Mouse (Mus musculus) heart, embryonic 10.5 days (tissue): ENCODE data around the gene Nckap5. TPM values are rescaled to one million over a fixed set of nuclear protein-coding genes. Genes with fewer than 3 reads are reported as not detected.

ENCODE experiments used
- DNase-seq: peaks from one replicate; pipeline ENCODE4 v3.0.0-alpha.2; 2017; ENCODE audit warnings: low spot score
- H3K27ac ChIP-seq: fragments of 300-500 bp; sonication (generic); 2 replicates; pipeline ENCODE4 v1.5.1; 2016; ENCODE audit warnings: mild to moderate bottlenecking
- H3K27me3 ChIP-seq: fragments of 300-500 bp; sonication (generic); 2 replicates; pipeline ENCODE4 v1.6.1; 2016; ENCODE audit warnings: mild to moderate bottlenecking; ENCODE audit not compliant: poor library complexity, insufficient read depth, severe bottlenecking
- H3K36me3 ChIP-seq: fragments of 300-500 bp; sonication (generic); 2 replicates; pipeline ENCODE4 v1.6.1; 2016; ENCODE audit warnings: mild to moderate bottlenecking, moderate library complexity
- H3K4me1 ChIP-seq: fragments of 300-500 bp; sonication (generic); 2 replicates; pipeline ENCODE4 v1.6.1; 2016; ENCODE audit warnings: mild to moderate bottlenecking
- H3K4me3 ChIP-seq: fragments of 300-500 bp; sonication (generic); 2 replicates; pipeline ENCODE4 v1.5.1; 2016; ENCODE audit warnings: mild to moderate bottlenecking, moderate library complexity
- H3K9me3 ChIP-seq: fragments of 300-500 bp; sonication (generic); 2 replicates; pipeline ENCODE4 v1.6.1; 2016; ENCODE audit warnings: mild to moderate bottlenecking, moderate library complexity
- WGBS: fragments of 180-500 bp; shearing (Covaris S2); methylation state at CpG from one replicate; pipeline ENCODE4 v1.1.7; 2016; 5-methylcytosine and 5-hydroxymethylcytosine counted together
- polyA plus RNA-seq: library from polyadenylated mRNA; unstranded; fragments of >200 nt; fragmentation: Nextera tagmentation; extraction: Ambion mirVana; gene quantifications from 2 replicates; pipeline ENCODE4 v1.2.1, GENCODE M21; 2016

Gene Nckap5
- polyA plus RNA-seq, 1 experiment from 2014 or later: 2.3 TPM

- 75% methylated on average over 9 of the region's 9 CpGs for WGBS
- no peaks in the 10 kb centered on the region for H3K36me3 ChIP-seq
- no peaks in the 10 kb centered on the region for H3K27me3 ChIP-seq
- H3K4me3 ChIP-seq: no peak overlapping the region
- no peak overlapping the region for H3K27ac ChIP-seq
- no peak for DNase-seq
- no peaks in the 10 kb centered on the region for H3K9me3 ChIP-seq
- H3K4me1 ChIP-seq: no peaks in the 10 kb centered on the region
These were observed 453.1 kb downstream of the Nckap5 start for GRCm38 (mm10) chr1:126377339-126377980.

DNA sequence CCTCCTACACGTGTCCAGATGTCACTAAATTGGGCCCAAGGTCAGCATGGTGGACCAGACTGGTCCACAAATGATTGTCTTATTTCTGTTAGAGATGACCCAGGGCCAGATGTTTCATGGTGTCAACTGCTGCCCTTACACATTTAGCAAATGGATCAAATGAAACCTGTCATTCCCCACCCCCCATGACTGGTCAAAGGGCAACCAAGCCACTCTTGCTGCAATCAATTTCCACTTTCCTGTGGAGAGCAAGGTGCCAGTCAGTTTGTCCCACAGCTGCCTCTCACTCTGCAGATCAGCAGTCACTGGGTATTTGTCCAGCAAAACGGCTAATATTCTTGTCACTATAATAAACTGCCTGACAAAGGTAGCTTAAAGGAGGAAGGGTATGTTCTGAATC is 463.9 kb downstream of the Nckap5 start:
- Histone ChIP-seq H3K27ac (no peak overlapping the region), H3K27me3 (no peaks in the 10 kb centered on the region), H3K4me3 (no peak overlapping the region), H3K4me1 (no peaks in the 10 kb centered on the region), H3K36me3 (no peaks in the 10 kb centered on the region), H3K9me3 (no peaks in the 10 kb centered on the region)
- WGBS: 60% methylated on average over 2 of the region's 2 CpGs
- no peak for DNase-seq

DNA sequence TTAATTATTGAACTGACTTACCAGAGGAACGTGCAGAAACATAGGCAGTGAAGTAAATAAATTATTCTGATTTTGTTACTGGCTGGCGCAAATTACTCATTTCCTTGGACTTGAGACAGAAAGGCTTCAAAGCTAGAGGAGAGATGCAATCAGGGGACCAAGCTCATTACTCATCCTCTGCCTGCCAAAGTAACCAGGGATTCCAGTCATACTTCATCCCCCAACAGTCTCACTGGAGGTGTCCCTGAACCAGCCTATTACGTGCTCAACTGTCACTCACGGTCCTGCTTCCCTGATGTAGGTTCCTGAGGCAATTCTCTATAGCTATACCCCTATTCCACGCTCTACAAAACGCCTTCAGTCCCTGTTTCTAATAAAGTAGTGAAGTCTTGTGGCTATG is 466.0 kb downstream of the Nckap5 start:
- H3K27me3 ChIP-seq: no peaks in the 10 kb centered on the region
- H3K27ac ChIP-seq: no peak overlapping the region
- no peaks in the 10 kb centered on the region for H3K9me3 ChIP-seq
- no peak for DNase-seq
- H3K36me3 ChIP-seq: no peaks in the 10 kb centered on the region
- no peaks in the 10 kb centered on the region for H3K4me1 ChIP-seq
- no peak overlapping the region for H3K4me3 ChIP-seq
- WGBS: 73% methylated on average over 6 of the region's 6 CpGs

GRCm38 (mm10) chr1:126360531-126361220 is 469.9 kb downstream of the Nckap5 start:
- no peaks in the 10 kb centered on the region for H3K9me3 ChIP-seq
- H3K27ac ChIP-seq: no peak overlapping the region
- no peaks in the 10 kb centered on the region for H3K27me3 ChIP-seq
- 85% methylated on average over 6 of the region's 6 CpGs for WGBS
- H3K4me1 ChIP-seq: no peaks in the 10 kb centered on the region
- no peak for DNase-seq
- H3K36me3 ChIP-seq: no peaks in the 10 kb centered on the region
- H3K4me3 ChIP-seq: no peak overlapping the region

DNA sequence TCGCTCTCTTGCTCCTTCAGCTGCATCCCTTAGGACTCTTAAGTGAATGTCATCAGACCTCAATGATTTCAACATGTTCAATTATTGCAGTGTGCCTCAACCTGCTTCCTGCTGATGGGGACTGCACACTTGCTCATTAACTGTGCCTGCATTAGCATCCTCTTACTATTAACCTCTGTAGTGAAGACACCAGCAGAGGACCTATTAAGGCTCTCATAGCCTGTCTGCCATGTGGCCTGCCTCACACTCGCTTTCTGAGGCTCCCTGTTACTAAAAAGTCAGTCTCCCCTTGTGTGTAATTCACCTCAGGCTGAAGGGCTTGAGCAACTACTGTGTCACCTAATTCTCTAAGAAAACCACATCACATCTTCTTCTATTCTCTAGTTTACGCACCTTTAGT is 470.5 kb downstream of the Nckap5 start:
- Histone ChIP-seq H3K4me1 (no peaks in the 10 kb centered on the region), H3K9me3 (no peaks in the 10 kb centered on the region), H3K36me3 (no peaks in the 10 kb centered on the region), H3K4me3 (no peak overlapping the region), H3K27me3 (no peaks in the 10 kb centered on the region), H3K27ac (no peak overlapping the region)
- 83% methylated on average over 3 of the region's 3 CpGs for WGBS
- no peak for DNase-seq

GRCm38 (mm10) chr1:126341806-126342205 is 488.8 kb downstream of the Nckap5 start:
- H3K27me3 ChIP-seq: no peaks in the 10 kb centered on the region
- no peaks in the 10 kb centered on the region for H3K4me1 ChIP-seq
- no peaks in the 10 kb centered on the region for H3K9me3 ChIP-seq
- no peak overlapping the region for H3K4me3 ChIP-seq
- DNase-seq: no peak
- H3K27ac ChIP-seq: no peak overlapping the region
- no peaks in the 10 kb centered on the region for H3K36me3 ChIP-seq
- 78% methylated on average over 2 of the region's 2 CpGs for WGBS

DNA sequence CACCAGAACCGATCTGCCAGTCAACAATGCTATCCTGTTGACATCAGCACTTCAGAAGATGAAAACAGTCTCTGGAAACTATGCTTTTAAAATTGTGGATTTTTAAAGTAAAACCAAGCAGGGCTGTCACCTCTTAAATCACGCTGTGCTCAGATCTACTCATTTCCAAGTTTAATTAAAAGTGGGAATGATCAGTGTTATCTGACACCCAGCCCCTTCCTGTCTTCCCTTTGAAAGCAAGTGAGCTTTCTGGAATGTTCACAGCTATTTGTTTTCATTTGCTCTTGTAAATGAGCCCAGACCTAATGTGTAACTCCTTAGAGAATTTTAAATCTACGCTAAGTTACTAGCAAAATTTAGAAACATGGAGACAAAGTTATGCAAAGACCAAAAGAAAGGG is 491.3 kb downstream of the Nckap5 start:
- Histone ChIP-seq H3K9me3 (no peaks in the 10 kb centered on the region), H3K36me3 (no peaks in the 10 kb centered on the region), H3K27ac (no peak overlapping the region), H3K4me1 (no peaks in the 10 kb centered on the region; the same call in 1 of the 2 replicates), H3K4me3 (no peak overlapping the region), H3K27me3 (no peaks in the 10 kb centered on the region)
- no peak for DNase-seq
- WGBS: 59% methylated on average over 3 of the region's 3 CpGs

DNA sequence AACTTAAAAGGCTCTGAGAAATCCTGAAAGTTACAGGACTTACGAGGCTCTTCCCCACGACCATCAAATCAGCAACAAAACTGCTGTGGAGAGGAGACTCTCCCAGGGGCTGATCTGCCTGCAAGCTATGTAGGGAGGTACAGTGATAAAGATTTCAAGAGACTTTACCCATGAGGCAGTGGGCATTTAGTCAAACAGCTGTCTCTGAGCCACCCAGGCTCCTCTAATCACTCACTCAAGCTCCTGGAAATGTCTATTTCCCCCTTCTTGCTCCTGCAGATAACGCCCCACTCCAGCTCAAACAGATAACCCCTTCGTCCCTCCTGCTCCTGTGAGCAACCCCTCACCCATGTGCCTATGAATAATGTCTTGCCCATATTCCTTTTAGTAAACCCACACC is 496.4 kb downstream of the Nckap5 start:
- Histone ChIP-seq H3K4me3 (no peak overlapping the region), H3K27ac (no peak overlapping the region), H3K9me3 (no peaks in the 10 kb centered on the region), H3K36me3 (no peaks in the 10 kb centered on the region), H3K27me3 (no peaks in the 10 kb centered on the region), H3K4me1 (no peaks in the 10 kb centered on the region; the same call in 1 of the 2 replicates)
- 45% methylated on average over 4 of the region's 4 CpGs for WGBS
- DNase-seq: peak; percentile 77

DNA sequence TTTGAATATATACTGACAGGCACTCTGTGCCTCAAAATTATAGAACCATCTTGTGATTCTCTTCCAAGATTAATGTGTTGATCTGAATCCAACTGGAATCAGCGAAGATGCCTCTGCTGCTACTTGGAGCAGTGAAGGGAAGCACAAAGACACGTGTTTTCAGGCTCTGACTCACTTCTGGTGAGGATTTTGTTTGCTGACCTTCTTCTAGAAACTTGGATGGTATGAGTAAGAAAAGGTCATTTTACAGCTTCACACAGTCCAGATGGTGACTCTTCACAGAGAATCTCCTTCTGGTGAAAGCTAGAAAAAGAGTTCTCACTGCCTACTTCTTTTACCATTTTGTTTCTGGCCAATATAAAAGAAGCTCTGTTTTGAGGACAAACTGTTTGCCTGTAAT is 498.6 kb downstream of the Nckap5 start:
- no peaks in the 10 kb centered on the region for H3K36me3 ChIP-seq

DNA sequence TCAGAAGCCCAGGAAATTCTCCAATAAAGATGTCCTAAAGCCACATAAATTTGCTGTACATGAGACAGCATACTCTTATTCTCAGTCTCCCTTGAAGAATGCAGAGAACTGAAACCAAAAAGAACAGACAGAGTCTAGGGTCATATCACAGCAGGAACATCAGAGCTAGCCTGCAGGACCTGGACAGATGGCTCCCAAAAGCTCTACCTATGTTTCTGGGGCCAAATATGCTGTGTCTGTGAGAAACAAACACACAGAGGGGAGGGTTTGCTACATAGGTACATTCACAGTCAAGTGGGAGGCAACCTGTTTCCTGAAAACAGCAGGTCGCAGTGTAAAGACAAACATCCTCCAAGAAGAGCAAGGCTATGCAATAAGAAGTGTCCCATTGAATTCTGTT is 509.9 kb downstream of the Nckap5 start:
- no peak for DNase-seq
- Histone ChIP-seq H3K27ac (no peak overlapping the region), H3K4me1 (no peaks in the 10 kb centered on the region), H3K4me3 (no peak overlapping the region), H3K9me3 (no peaks in the 10 kb centered on the region), H3K27me3 (no peaks in the 10 kb centered on the region), H3K36me3 (no peaks in the 10 kb centered on the region)
- WGBS: 88% methylated on average over 1 of the region's 1 CpGs

More for the DNA sequence above, 498.6 kb downstream of the Nckap5 start:
- 86% methylated on average over 2 of the region's 2 CpGs for WGBS
- no peak for DNase-seq
- H3K9me3 ChIP-seq: no peaks in the 10 kb centered on the region
- no peak overlapping the region for H3K27ac ChIP-seq
- H3K4me3 ChIP-seq: no peak overlapping the region
- H3K4me1 ChIP-seq: no peaks in the 10 kb centered on the region; the same call in 1 of the 2 replicates
- no peaks in the 10 kb centered on the region for H3K27me3 ChIP-seq

GRCm38 (mm10) chr1:126317874-126318607 is 512.6 kb downstream of the Nckap5 start:
- no peaks in the 10 kb centered on the region for H3K27me3 ChIP-seq
- H3K4me3 ChIP-seq: no peak overlapping the region
- DNase-seq: peak; percentile 90
- no peaks in the 10 kb centered on the region for H3K36me3 ChIP-seq
- 59% methylated on average over 11 of the region's 11 CpGs for WGBS
- H3K9me3 ChIP-seq: no peaks in the 10 kb centered on the region
- no peaks in the 10 kb centered on the region for H3K4me1 ChIP-seq
- H3K27ac ChIP-seq: peak overlapping the region; percentile 47; the same call in 1 of the 2 replicates

- WGBS: 81% methylated on average over 4 of the region's 4 CpGs
- H3K9me3 ChIP-seq: no peaks in the 10 kb centered on the region
- no peak for DNase-seq
- no peaks in the 10 kb centered on the region for H3K36me3 ChIP-seq
- no peak overlapping the region for H3K4me3 ChIP-seq
- no peaks in the 10 kb centered on the region for H3K4me1 ChIP-seq
- no peaks in the 10 kb centered on the region for H3K27me3 ChIP-seq
- no peak overlapping the region; the same call in 1 of the 2 replicates for H3K27ac ChIP-seq
These were observed 513.3 kb downstream of the Nckap5 start for GRCm38 (mm10) chr1:126317345-126317744.

DNA sequence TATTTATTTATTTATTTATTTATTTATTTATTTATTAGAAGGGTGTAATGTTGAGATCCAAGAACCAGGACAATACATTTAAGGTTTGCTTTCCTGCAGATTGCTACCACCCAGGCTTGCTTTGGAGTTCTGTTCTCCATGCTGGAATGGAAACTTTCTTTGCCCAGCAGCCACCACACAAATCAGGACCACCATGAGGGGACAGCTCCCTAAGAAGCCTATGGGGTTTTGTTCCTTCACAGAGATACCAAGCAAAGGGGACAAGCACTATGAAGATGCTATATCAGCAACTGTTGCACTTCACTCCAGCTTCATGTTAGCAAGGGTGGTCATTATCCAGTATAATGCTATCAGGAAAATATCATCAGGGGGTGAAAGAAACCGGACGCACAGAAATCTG is 513.7 kb downstream of the Nckap5 start:
- no peak overlapping the region for H3K4me3 ChIP-seq
- DNase-seq: peak; percentile 77
- WGBS: 65% methylated on average over 2 of the region's 2 CpGs
- no peaks in the 10 kb centered on the region for H3K27me3 ChIP-seq
- H3K36me3 ChIP-seq: no peaks in the 10 kb centered on the region
- H3K4me1 ChIP-seq: no peaks in the 10 kb centered on the region
- H3K27ac ChIP-seq: no peak overlapping the region
- H3K9me3 ChIP-seq: no peaks in the 10 kb centered on the region
